Mouse (Mus musculus): ENCODE measurements at regions not wholly inside any gene's neighbourhood (a gene's known extent, or its start where the extent isn't known, plus 50 kb on each side); places are given as distances from the start of the nearest gene placed in this dataset.

GRCm38 (mm10) chr14:112465096-112465495 lies 790.2 kb downstream of the Slitrk5 start:
- DNase-seq (ENCODE audit: low read depth, low spot score) = peak; percentile 72

DNA sequence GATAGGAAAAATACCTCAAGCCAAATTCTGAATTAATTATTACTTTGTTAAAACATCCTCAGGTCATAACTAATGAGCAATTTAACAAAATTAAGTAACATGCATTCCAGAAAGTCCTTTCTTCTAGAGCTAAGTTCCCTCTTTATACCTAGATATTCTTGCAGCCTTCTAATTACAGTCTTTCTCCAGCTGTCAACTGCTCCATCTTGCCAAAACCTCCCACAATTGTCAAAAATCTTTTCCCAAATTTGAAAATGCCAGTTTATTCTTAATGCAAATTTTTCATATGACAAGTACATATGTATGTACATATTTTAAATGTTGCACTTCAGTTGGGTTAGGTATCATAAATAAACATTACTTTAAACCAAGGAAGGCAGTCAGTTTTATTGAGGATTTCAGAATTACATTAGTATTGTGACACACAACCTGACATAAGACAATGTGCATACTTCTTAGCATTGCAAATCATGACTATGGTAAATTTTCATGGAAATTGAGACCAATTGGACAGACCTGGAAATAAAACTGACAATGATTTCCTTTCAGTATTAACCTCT lies 791.5 kb downstream of the Slitrk5 start:
- no peak for DNase-seq (ENCODE audit: low read depth, low spot score)

- no peak for DNase-seq (ENCODE audit: low read depth, low spot score)
These were observed 800.6 kb downstream of the Slitrk5 start for GRCm38 (mm10) chr14:112475541-112475940.
